Mouse (Mus musculus): ENCODE data around the gene Fam78b.
A peak's percentile ranks its signal among the peaks of the same experiment; 100 is the strongest.

Fam78b gene

GRCm38 (mm10) chr1:167093551-167093950 lies 92.3 kb downstream of the Fam78b start:
- peak; percentile 80 for DNase-seq (ENCODE audit: low read depth, low spot score)

GRCm38 (mm10) chr1:167094589-167095148 lies 93.5 kb downstream of the Fam78b start:
- no peak for DNase-seq (ENCODE audit: low read depth, low spot score)

GRCm38 (mm10) chr1:167098741-167099140 lies 97.5 kb downstream of the Fam78b start:
- no peak for DNase-seq (ENCODE audit: low read depth, low spot score)

- DNase-seq (ENCODE audit: low read depth, low spot score), result no peak
Observed at GRCm38 (mm10) chr1:167102046-167102445, 100.8 kb downstream of the Fam78b start.

- no peak for DNase-seq (ENCODE audit: low read depth, low spot score)
Observed at GRCm38 (mm10) chr1:167102566-167102965, 101.3 kb downstream of the Fam78b start.

- no peak for DNase-seq (ENCODE audit: low read depth, low spot score)
Observed at GRCm38 (mm10) chr1:167104956-167105626, 103.9 kb downstream of the Fam78b start.

- DNase-seq (ENCODE audit: low read depth, low spot score), result no peak
Observed at GRCm38 (mm10) chr1:167105916-167106315, 104.7 kb downstream of the Fam78b start.

- no peak for DNase-seq (ENCODE audit: low read depth, low spot score)
Observed at GRCm38 (mm10) chr1:167108973-167109509, 107.8 kb downstream of the Fam78b start.

GRCm38 (mm10) chr1:167114363-167115050 lies 113.3 kb downstream of the Fam78b start:
- no peak for DNase-seq (ENCODE audit: low read depth, low spot score)

- DNase-seq (ENCODE audit: low read depth, low spot score), result no peak
Observed at GRCm38 (mm10) chr1:167115121-167115520, 113.9 kb downstream of the Fam78b start.

GRCm38 (mm10) chr1:167116733-167117132 lies 115.5 kb downstream of the Fam78b start:
- no peak for DNase-seq (ENCODE audit: low read depth, low spot score)

GRCm38 (mm10) chr1:167118971-167119370 lies 117.8 kb downstream of the Fam78b start:
- DNase-seq (ENCODE audit: low read depth, low spot score), result no peak

GRCm38 (mm10) chr1:167119439-167119838 lies 118.2 kb downstream of the Fam78b start:
- no peak for DNase-seq (ENCODE audit: low read depth, low spot score)

- DNase-seq (ENCODE audit: low read depth, low spot score), result no peak
Observed at GRCm38 (mm10) chr1:167122436-167122835, 121.2 kb downstream of the Fam78b start.

GRCm38 (mm10) chr1:167123551-167123950 lies 122.3 kb downstream of the Fam78b start:
- peak; percentile 31 for DNase-seq (ENCODE audit: low read depth, low spot score)

- no peak for DNase-seq (ENCODE audit: low read depth, low spot score)
Observed at GRCm38 (mm10) chr1:167125870-167126269, 124.7 kb downstream of the Fam78b start.

GRCm38 (mm10) chr1:167126292-167126691 lies 125.1 kb downstream of the Fam78b start:
- DNase-seq (ENCODE audit: low read depth, low spot score), result no peak

- DNase-seq (ENCODE audit: low read depth, low spot score), result no peak
Observed at GRCm38 (mm10) chr1:167135748-167136147, 134.5 kb downstream of the Fam78b start.

Data from ES-CJ7 (cell line).